Mouse (Mus musculus): ENCODE data around the gene Cxcr5. TPM values are rescaled to one million over a fixed set of nuclear protein-coding genes. Genes with fewer than 3 reads are reported as not detected.
A peak's percentile ranks its signal among the peaks of the same experiment; 100 is the strongest.

Gene Cxcr5
- total RNA-seq, 2 experiments from 2014 or later: 0.22 to 0.47 TPM

DNA sequence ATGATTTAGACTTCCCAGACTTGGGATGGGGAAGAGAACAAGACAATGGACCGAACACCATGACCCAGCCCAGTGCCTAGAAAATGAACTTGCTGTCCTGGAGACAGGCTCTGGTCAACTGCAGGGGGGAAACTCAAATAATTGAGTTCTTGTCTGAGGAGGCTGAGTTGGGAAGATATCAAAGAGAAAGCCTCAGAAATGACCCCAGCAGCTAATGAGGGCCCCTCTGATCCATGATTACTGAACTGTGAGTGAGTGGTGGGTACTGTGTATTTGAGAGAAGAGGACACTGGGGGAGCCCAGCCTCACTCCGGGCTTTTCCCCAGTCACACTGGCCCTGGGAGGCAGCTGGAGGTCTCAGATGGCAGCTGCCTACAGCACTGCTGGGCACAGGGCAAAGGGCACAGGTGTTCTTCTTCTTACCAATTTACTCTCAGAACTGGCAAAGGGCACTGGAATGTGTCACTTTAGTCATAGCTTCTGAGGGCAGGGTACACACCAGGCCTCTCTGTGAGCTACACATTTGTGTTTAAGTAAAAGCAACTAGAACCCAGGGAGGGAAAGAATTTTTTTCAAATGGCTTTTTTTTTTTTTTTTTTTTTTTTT, 21.8 kb downstream of the Cxcr5 start:
- intact Hi-C loops (cut with DNase I): no loop called here
- no peak for DNase-seq

DNA sequence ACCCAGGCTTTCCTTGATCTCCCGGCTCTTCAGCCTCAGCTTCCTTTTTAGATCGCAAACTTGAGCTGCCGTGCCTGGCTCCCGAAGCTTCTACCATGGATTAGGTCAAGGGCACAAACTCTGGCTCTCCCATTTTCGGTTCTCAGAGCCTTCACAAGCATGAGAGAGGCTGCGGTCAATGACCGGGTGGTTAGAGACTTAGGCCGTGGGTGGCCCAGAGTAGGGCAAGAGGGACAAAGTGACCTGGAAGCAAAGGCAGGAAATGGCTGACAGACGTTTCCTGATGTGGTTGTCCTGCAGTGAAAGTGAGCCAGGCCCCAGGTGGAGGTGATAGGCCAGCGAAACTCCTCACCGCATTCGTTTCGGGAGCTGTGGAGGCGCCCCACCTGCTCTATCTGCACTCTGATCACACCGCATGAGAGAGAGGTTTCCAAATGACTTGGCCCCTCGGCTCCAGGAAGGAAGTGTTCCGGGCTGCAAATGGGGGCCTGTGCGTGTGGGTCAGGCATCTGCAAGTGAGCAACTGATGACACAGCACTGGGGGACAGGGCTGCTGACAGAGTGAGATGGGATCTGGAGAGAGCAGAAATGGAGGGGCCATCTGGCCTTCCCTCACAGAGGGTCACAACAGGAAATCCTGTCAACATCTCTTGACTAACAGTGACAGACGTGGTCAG, 23.9 kb downstream of the Cxcr5 start:
- intact Hi-C loops (cut with DNase I): no loop called here
- no peak for DNase-seq

DNA sequence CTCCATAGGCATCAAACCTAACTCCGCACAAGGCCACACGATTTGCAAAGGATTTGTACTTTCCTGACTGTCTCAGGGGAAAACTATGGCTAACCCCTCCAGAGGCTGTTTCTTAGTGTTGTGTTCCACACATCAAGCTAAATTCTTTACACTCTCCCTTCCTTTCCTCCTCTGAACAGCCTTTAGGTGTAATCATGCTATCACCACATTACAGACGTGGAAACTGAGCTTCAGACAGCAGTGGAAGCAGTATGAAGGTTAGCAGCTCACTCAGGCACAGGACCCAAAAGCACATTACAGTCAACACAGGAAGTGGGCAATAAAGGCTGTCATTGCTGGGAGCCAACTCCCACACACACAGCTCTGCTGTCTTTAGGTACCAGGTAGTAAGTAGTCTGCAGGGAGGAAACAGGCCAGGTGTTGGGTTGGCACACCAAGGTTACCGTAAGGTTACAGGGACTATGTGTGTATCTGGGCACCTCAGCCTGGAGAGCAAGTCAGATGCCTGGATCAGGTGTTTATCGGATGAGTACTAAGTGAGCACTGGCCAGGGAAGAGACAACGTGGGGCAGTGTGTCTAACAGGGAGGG, 28.6 kb downstream of the Cxcr5 start:
- intact Hi-C loops (cut with DNase I): no loop called here

DNA sequence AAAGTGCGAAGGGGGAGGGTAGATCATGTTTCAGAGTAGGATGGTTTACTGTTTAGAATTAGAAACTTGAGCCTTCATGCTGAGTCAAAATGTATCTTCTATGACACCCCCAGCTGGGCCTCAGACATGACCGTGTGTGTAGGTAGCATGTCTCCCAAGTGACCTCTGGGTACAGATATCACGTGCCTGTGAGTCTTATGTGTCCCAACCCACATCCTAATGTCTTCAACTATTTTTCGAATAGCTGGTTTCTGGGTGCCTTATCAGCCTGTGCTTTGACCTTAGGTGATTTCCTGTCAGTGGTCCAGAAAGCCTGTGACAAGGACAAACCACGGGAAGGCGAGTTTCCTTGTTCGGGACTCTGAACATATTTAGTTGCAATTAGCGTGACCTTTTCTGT, 33.3 kb downstream of the Cxcr5 start:
- DNase-seq: no peak

More for the DNA sequence above, 28.6 kb downstream of the Cxcr5 start:
- DNase-seq: no peak

DNA sequence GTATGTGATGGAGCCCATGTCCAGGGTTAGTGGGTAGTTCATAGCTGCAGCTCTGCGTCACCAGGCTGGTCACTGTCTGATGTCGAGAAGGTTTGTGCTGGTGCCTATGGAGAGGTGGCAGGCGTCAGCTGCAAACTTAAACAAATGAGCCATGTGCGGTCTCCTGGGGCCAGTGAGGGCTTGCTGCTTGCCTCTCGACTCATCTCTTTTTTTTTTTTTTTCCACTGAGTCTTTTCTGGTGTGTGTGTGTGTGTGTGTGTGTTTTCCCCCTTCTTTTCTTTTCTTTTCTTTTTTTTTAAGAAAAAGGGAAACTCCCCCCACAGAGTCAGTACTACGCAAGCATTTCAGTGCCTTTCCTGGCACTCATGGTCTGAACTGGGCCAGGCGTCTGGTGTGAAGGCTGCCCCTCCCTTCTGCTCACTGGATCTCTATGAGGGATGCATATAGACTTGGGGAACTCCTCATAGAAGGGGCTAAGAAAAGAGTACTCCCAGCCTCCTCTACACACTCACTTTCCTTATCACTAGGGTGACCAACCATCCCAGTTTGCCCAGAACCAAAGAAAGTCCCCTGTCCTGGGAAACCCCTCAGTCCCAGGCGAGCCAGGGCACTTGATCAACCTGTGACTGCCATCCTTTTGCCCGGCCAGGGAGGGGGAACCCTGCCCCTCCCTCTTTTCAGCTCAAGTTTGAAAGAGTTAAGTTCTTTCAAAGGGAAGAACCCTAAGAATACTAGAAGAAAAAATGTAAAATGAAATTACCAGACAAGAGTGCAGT, 35.2 kb downstream of the Cxcr5 start:
- intact Hi-C loops (cut with DNase I): no loop called here
- DNase-seq: no peak

More for the DNA sequence above, 33.3 kb downstream of the Cxcr5 start:
- intact Hi-C loops (cut with DNase I): no loop called here

DNA sequence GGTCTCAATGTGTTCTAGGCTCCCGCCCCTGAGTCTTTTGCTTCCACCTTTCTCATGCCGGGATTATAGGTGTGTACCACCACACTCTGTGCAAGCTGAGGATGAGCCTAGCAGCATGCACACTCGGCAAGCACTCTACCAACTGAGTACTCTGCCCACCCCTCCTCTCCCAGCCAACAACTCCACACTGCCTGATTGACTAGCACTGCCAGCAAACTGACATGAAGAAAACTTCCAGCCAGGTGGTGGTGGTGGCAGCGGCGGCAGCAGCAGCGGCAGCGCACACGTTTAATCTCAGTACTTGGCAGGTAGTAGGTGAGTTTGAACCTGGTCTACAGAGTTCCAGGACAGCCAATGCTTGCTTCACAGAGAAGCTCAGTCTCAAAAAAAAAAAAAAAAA, 36.1 kb downstream of the Cxcr5 start:
- no peak for DNase-seq
- intact Hi-C loops (cut with DNase I): no loop called here

DNA sequence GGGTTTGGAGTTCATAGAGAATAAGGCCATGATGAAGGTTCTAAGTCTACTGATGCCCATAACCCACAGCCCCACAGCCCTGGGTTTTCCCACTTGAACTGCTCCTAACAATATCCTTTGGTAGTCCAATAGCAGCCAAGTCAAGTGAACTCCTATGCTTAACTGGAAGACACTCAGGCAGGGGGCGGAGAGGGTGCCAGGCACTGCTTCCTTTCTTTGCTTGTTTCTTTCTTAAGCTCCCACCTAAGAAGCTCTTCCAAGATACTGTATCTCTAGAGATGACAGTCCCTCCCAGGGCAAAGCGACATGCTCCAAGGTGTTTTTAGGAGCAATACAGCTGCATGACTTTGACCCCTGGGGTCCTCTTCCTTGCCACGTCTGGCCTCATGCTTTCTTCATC, 36.7 kb downstream of the Cxcr5 start:
- intact Hi-C loops (cut with DNase I): no loop called here
- DNase-seq: no peak

DNA sequence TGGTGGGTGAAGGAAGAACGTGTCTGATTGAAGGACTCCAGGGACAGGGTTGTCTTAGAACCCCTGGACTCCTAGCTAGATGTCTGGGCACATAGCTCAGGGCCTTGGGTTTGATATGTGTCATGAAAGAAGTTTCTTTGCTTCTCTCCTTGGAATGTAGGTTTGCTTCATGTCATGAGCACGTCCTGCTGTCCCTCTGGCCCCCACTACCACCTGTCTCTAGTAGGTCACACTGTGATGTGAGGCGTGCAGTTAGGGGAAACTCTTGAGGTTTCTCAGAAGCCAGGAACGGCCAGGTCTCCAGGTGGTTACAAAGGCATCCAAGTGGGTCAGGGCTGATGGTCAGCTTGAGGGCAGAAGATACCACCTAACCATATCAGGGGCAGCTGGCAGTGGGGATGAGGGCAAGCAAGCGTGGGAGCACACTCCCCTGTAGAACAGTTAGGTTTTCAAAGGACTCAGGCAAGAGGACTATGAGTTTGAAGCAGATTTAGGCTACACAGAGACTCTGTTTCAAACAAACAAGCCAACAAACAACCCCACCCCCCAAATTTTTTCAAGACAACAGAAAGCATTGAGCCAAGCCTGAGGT, 37.3 kb downstream of the Cxcr5 start:
- DNase-seq: no peak
- intact Hi-C loops (cut with DNase I): no loop called here

DNA sequence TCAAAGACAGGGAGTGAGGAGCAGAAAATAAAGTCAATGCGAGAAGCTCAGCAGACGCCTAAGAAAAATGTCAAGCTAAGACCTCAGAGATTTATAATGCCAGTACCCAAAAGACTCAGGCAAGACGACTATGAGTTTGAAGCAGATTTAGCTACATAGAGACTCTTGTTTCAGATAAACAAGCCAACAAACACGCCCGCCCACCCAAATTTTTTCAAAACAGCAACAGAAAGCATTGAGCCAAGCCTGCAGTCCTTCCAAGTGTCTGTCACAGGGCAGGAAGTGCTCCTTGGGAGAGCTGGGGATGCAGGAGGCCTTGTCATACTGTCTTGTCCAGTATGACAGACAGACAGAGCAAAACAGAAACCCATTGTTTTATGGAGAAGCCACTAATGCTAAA, 38.0 kb downstream of the Cxcr5 start:
- intact Hi-C loops (cut with DNase I): no loop called here
- DNase-seq: no peak

DNA sequence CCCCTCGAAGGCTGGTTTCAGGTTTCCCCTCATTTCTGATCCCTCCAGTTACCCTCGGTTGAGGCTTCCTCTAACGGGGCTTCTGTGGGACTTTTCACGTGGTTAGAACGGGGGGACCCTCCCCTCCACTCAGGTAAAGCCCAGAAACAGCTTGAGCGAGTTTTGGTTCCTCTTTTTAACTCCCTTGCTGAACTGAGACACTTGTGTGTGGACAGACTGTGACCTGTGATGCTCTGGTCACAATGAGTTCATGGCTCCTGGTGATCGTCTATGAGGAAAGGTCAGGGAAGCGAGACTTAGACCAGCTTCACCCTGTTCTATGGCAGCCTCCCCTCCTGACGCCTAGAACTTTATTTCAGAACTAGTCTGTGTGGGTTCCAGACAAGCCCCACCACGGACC, 39.8 kb downstream of the Cxcr5 start:
- intact Hi-C loops (cut with DNase I): no loop called here

DNA sequence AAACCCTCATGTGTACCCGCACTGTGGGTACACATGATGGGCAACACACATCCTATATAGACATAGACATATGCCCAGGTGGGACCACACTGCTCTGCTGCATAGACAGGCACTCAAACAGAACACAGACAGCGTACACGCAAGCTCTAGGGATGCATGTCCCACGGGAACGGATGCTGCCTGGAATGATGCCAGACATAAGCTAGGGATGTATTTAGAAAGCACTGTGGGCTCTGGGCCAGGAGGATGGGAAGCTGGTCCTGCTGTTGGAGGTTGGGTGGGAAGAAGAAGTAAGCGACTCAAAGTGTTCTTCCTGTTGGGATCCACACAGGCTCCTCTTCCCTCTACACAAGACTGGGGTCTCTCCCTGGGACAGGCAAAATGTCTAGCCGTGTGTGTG, 43.6 kb downstream of the Cxcr5 start:
- intact Hi-C loops (cut with DNase I): no loop called here
- DNase-seq: no peak

More for the DNA sequence above, 39.8 kb downstream of the Cxcr5 start:
- no peak for DNase-seq

DNA sequence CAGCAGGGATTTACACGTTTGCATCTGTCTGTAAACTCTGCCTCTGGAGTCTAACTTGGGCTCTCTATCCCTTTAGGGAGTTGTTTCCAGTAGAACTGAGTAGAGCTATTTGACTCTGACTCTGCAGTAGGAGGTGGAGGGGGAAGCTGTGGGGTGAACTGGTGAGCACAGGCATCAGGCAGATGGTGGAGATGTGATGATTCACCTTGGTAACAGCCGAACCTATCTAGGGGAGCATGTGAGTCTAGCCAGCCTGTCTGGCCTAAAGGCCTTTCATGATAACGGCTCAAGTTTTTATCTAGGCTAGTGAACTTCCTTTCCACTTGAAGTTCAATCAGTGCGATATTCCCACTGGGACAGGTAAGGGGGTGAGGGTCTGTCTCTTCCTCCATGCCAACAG, 44.3 kb downstream of the Cxcr5 start:
- no peak for DNase-seq
- intact Hi-C loops (cut with DNase I): no loop called here

DNA sequence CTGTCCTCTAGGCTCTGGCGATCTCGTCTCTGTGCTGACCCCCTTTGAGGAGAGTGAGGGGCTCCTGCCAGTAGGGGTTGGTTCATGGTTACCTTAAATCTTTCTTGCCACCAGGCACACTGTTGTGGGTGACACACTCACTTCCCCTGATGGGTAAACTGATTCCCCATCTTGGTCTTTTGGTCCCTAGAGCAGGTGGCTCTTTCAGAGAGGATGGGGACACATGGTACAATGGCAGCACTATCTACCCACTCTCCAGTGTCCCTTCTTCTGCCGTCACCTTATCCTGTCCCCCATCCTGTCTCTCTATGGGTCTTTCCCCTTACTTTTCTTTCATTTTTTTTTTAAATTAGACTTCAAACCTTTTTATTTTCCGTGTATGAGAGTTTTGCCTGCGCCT, 45.8 kb downstream of the Cxcr5 start:
- no peak for DNase-seq
- intact Hi-C loops (cut with DNase I): no loop called here

DNA sequence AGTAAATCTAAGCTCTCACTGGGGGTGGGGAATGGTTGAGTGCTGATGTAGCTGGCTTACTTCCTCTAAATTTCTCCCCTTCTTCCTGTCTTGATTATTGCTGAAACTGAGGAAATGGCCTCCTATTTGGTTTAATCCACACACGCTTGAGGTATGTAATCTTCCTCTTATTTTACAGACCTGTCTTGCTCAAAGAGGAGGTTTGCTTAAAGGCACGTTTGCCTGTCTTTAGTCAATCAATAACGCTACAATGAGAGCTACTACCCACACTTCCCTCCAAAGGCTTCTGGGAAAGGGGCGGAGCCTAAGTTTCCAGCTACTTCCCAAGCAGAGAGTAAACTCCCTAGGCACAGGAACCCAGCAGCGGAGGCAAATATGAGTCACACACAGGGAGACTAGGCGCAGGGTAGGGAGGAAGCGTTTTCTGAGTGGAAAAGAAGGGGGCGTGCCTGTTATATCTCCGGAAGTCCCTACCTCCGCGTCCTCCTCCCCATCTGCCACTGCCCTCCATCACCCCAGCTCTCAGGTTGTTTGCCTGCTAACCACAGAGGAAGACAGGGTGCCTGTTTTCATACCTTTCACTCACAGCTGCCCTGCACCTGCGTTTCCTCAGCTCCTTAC, 46.4 kb downstream of the Cxcr5 start:
- DNase-seq: peak; percentile 60 to 63
- intact Hi-C loops (cut with DNase I): no loop called here

DNA sequence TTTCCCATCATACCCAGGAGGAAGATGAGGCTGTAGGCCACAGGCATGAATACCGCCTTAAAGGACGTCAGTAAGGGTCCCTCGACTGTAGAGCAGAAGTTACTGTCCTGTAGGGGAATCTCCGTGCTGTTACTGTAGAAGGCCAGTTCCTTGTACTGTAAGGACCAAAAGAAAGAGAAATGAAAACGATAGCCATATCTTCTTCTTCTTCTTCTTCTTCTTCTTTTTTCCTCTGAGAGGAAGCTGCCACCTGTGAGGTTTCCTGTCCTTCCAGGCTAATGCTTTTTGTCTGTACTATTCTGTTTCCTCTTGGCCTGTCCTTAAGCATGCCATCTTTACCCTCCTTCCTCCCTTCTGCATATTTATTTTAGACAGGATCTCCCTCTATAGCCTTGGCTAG, 47.5 kb downstream of the Cxcr5 start:
- intact Hi-C loops (cut with DNase I): no loop called here
- no peak for DNase-seq

DNA sequence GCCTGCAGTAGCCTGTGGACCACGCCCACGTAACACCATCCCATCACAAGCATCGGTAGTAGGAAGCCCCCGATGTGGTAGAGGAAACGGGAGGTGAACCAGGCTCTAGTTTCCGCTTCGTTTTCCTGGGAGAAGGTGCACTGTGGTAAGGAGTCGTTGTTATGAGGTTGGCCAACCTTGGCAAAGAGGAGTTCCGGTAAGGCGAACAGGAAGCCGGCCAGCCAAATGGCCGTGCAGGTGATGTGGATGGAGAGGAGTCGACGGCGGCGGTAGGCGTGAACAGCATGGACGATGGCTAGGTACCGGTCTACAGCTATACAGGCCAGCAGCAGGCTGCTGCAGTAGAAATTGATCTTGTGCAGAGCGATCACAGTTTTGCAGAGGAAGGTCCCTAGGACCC, 48.1 kb downstream of the Cxcr5 start:
- DNase-seq: no peak

DNA sequence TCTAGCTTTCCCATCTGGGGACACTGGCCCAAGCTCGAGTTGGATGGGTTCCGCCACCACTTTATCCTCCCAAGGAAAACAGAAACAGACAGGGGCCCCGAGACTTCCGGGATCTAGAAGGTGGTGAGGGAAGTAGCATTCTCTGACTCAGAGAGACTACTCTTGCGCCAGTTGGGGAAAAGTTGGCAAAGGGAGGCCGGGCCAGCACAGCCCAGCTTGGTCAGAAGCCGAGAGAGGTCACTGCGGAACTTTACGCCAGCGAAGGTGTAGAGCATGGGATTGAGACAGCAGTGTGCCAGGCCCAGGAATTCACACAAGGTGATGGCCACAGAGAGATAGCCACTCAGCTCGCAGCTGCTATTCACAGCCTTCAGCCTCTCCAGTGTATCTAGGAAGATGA, 48.6 kb downstream of the Cxcr5 start:
- intact Hi-C loops (cut with DNase I): no loop called here
- no peak for DNase-seq

More for the DNA sequence above, 48.1 kb downstream of the Cxcr5 start:
- intact Hi-C loops (cut with DNase I): no loop called here

DNA sequence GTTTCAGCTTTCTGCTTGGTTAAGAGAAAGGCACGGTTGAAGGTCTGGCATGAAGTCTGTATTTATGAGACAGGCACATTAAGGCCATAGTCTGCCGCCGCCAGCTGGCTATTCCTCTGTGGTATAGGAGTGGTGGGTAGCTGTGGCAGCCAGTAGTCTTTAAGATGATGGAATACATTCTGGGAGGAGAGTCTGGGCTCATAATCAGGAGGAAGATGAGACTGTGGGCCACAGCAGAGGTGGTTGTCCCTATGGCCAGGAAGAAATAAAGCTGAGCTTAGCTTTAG, 49.0 kb downstream of the Cxcr5 start:
- DNase-seq: no peak
- intact Hi-C loops (cut with DNase I): no loop called here

DNA sequence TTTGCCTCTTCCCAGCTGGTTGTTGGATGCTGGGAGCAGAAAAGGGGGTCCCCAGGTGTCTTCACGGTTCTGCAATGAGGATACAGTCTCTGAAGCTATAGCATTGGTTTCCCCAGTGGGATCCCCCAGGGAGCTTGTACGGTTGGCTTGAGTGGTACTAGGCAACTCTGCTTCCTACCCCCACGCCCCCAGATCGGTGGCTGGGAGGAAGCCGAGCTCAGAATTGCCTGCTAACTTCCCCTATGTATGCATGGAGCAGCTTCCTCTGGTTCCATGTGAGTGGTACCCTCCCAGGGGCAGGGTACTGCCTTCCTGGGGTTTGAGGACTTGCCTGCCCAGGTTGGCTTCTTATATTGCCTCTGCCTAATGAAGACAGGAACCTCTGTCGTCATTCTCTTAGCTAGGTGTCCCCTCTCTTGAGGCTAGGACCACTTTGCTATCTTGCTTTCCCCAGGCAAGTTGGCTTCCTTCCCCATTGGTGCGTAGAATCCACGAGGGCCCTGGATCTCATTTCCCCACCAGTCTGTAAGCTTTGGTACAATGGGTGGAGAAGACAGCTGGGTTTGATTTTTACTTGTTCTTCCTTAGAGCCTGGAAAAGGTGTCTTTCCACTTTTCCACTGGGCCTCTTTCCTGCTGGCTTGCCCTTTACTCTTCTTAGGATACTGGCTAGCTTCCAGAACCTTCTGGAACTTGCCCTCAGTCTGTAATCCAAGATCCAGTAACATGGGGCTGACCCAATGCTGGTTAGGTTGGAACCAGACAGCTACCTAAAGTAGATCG, 49.6 kb downstream of the Cxcr5 start:
- DNase-seq: no peak
- intact Hi-C loops (cut with DNase I): loop anchor here (2.0 kb wide), 1 partner anchor 93 kb away; the partner anchor contains the start of gene Ddx6

Data from heart, postnatal 36 days (tissue).